Mouse (Mus musculus): ENCODE results near the gene Mctp1.

Mctp1 gene

DNA sequence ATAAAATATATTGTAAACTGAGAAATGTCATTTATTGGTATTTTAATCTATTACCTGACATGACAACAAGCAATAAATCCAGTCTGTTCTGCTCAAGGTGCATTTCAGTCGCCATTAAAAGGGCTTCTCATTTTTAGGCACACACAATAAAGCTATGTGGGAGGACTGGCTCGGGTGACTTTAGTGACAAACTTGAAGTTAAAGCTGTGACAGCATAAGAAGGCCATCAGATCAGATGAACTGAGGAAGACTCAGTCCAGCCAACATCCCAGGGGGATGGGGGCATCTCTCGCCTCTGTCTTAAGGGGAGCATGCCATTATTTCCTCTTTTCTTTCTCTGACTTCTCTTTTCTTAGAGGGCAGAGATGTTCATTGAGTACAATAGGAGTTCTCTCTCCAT is 453.7 kb downstream of the Mctp1 start:
- no peak for DNase-seq

DNA sequence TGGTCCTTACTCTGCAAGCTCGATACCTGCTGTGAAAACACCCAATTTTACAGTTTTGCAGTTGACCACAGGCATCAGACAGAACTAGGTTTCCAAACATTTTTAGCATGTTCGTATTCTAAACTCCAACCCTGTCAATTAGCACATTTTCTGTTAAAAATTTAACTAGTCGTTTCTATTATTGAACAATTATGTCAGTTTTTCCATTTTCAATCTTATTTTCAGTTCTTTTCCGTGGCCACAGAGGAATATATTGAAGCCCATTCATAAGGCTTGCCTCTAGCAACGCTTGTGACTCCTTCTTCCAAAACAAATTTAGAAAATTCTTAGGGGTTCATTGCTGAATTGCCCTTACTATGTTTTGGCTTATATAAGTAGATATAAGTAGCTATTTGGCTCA is 456.4 kb downstream of the Mctp1 start:
- DNase-seq = no peak

DNA sequence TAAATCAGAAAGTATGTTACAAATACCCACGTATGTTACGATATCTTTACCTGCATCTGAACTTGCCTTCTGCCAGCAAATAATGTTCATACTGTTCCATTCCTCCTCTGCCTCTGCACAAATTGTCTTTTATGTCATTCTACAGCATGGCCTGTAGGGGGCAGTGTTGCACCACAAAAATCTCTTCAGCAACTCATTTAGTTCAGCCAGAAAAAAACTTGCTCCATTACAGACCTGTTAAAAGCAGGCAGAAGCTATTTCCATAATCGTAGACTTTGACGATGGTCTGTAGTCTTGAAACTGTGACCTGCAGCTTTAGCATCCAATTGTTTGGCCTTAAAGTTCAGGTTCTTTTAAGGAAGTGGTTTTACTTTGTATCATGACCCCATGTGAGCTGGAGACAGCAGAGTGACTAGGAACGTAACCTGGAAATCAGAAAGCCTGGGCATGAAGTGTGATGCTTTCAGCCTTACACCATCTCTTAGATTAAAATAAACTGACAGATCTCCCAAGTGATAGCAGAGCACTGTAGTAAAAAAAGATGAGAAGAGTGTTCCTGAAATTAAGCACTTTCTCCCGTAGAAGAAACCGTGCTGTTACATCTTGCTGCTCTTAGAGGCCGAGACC is 460.4 kb downstream of the Mctp1 start:
- peak; percentile 8 to 62 for DNase-seq

- DNase-seq = no peak
Measured at GRCm38 (mm10) chr13:76850412-76851054, 466.2 kb downstream of the Mctp1 start.

DNA sequence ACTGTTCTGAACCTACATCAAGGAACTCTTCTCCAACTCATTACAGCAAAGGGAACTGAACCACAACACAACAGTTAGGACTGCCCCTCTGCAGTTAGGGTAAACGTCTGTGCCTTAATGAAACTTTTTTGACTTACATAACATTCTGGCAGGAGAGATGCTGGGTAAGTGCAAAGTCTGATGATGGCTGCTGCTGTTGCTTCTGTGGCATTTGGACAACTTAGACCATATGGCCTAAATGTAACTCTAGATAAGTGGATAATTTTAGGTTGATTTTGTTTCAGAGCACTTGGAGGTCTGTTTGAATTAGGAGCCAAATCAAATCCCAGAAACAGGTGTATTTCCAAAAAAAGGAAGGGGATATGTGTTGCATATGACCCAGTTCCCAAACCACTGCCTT is 470.0 kb downstream of the Mctp1 start:
- no peak for DNase-seq

GRCm38 (mm10) chr13:76855021-76855420 is 470.7 kb downstream of the Mctp1 start:
- DNase-seq = no peak

GRCm38 (mm10) chr13:76857024-76857423 is 472.7 kb downstream of the Mctp1 start:
- no peak for DNase-seq

DNA sequence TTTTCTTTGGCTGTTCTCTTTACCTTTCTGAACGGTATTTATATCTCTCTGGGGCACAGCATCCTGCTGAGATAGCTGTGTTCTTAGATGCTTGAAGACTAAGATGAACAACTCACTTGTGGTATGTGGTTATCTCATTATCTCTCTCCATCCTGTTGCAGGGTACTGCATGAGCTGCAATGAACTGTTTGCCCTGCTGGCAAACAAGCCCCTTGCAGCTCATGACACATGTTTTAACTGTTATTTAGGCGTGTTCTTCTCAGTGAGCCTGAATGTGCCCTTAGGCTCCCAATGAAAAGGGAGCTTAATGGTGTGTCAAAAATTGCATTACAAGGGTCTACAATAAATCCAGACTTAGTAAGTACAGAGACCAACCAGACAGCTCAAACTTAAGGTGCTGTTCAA is 473.7 kb downstream of the Mctp1 start:
- DNase-seq = no peak

DNA sequence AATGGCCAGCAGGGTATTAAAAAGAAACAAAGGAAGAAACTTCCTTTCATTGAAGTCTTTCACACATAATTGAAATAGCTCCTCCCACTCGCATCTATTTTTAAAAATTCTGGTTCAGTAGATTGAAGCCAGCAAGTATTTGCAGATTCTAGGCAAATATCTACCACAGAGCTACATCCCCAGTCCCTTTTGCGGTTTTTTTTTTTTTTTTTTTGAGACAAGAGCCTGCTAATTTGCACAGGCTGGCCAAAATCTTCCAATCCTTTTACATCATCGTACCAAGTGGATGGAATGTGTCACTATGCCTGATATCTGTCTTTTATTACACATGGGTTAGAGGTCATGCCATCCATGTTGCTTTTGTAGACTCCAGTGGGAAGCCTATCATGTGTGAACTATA is 486.0 kb downstream of the Mctp1 start:
- DNase-seq = no peak

DNA sequence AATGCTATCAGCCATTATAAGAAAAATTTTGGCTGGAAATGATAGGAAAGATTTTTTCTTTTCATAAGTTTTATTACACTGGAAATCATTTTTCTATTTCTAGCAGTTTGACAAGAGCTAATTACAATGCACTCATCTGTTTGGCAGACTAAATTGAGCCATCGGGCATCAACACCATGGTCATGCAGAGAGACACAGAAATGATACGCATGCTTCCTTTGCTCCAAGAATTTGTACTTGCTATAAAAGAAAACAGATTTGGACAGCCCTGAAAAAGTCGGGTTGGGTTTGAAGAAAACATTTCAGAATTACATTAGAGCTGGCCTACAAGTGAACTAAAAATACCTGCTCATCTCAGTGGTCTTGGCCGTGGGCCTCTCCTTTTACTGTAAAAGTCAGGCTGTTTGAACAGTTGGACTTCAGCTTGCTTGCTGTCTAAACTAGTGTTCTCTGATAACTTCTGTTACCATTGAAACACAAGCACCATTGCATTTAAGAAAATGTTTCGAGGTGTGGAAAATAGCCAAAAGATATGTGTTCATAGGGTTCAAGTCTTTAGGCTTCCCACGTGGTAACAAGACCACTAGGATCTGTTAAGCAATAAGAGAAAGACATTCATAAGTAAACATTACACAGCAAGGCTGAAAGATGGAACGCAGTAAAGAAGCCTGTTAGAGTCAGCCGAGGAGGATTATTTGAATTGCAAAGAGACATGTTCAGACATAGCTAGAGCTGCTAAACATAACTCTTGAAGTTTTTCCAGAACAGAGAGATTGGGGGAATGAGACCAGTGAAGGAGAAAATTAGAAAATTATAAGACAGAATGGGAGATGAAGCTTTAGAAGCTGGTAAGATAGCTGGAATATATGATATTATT is 493.8 kb downstream of the Mctp1 start:
- DNase-seq = no peak

DNA sequence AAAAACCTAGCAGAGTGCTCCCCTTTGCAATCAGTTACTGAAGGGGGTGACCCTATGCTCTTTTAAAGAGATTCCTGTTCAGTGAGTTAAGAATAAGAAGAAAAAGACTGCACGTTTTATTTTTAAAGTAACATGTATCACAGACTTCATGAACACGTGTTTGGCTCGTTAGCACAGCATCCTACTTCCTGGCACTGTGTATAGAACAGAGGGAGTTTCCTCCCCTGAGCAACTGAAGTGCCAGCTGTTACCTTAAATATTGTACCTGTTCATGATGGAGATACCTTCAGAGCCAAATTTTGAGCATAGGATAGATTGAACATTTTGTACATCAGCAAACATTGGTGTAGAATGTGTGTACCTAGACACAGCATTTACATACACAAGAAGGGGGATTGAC is 494.7 kb downstream of the Mctp1 start:
- no peak for DNase-seq

GRCm38 (mm10) chr13:76884517-76885092 is 500.3 kb downstream of the Mctp1 start:
- DNase-seq = no peak

GRCm38 (mm10) chr13:76892987-76893386 is 508.7 kb downstream of the Mctp1 start:
- no peak for DNase-seq

DNA sequence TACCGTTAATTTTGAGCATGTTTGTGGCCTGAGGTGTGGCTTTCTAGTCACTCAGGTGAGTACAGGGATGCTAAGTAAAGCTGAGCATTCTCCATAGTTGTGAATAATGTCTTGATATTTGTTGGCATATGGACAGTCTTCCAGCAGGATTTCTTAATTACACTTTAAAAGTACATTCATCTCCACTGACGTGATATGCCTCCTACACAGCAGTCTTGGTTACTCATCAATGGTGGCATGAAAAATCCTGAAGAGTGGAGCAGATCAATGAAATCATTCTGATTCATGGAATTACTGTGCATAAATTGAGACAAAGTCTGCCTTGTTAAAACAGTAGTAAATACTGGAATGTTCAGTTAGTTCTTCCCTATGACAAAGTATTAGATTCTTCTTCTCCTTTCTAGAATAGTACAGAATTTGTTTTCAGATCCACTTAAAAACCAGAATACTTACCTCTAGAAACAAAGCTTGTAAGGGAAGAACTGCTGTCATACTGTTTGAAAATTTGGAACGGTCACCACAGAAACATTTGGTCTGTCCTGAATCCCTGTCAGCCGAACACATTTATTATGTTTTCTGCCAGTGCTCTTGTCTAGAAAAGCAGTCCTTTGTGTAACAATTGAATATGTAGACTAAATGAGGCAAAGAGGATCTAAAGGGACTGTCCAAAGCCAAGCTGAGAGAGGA is 511.6 kb downstream of the Mctp1 start:
- no peak for DNase-seq

GRCm38 (mm10) chr13:76896457-76896790 is 512.1 kb downstream of the Mctp1 start:
- no peak for DNase-seq

GRCm38 (mm10) chr13:76918321-76918720 is 534.0 kb downstream of the Mctp1 start:
- no peak for DNase-seq

DNA sequence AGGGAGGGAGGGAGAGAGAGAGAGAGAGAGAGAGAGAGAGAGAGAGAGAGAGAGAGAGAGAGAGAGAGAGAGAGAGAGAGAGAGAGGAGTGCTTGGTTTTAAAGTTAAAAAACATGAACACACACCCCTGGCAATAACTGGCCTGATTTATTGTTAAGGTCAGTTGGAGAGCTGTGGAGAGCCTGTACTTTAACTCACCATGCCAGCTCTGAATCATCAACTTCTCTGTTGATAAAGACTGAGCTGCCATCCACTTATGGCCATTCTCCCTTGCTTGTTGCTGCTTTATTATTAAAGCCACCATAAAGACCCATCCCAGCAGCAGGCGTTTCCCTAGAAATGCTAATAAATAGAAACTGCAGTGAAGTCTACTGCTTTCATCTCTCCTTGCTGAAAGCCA is 542.5 kb downstream of the Mctp1 start:
- DNase-seq = no peak

GRCm38 (mm10) chr13:76927875-76928440 is 543.6 kb downstream of the Mctp1 start:
- no peak for DNase-seq

- no peak for DNase-seq
Measured at GRCm38 (mm10) chr13:76929152-76929551, 544.8 kb downstream of the Mctp1 start.

DNA sequence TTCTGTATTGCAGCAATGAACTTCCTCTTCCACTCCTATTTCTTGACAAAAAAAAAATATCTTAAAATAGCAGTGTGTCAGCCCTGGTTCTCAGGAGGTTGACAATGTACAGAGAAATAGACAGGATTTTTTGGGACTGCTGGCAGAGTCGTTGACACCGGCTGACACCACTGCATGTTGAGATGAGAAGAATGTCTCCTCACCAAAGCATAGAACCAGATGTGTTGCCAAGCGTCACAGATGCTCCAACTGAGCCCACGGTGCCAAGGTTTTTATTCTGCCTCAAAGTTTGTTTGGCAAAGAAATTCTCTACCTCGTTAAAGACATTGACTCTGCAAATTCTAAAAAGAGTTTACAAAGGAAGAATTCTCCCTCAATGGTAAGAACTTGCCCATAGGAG is 548.6 kb downstream of the Mctp1 start:
- DNase-seq = no peak

DNA sequence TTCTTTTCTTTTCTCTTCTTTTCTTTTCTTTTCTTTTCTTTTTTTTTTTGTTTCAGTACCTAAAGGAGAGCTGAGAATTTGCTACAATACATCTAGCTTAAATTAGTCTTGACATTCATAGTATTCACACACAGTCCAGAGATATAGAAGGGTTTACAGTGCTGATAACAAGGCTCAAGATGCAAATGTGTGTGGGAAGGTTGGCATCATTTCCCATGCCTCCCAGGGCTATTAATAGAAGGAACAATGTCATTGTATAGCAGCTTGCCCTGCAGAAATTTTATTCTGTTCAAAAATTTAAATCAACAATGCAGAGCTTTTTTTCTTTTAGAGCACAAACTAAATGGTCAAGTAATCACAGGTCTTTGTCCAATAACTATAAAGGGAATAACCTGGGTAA is 564.9 kb downstream of the Mctp1 start:
- DNase-seq = no peak

DNA sequence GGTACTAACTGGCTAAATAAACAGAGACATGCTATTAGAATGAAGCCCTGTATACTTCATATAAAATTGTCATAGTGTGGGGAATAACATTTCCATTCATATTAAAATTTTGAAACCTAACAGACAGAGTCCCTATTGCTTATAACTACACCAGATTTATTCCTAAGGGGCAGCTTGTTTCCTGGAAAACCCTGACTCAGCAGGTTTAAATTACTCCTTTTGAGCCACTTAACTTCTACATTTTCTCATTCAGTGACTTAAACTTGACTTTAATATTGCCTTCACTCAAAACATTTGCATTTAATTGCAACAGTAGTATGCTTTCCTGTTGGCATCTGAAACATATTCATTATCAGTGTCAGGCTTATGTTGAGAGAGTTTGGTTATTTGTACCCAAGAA is 583.3 kb downstream of the Mctp1 start:
- no peak for DNase-seq

DNA sequence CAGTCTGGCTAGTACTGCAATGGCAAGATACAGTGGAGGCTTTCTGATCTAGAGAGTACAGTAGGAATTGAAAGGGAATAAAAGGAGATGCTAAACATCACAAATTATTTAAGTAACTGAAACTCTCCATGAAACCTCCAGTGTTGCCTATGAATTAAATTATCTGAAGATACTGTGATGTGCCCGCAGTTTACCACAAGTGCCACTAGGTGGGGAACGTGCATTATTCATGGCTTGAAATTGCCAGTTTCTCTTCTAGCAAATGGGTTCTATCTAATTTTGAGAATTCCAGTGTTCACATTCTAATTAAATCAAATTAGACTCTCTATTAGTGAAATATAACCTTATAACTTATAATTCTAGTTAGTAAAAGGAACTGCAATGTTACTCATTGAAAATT is 585.1 kb downstream of the Mctp1 start:
- DNase-seq = peak; percentile 7 to 60
